Mouse (Mus musculus): Measurements from ENCODE around the gene Sptlc2.

DNA sequence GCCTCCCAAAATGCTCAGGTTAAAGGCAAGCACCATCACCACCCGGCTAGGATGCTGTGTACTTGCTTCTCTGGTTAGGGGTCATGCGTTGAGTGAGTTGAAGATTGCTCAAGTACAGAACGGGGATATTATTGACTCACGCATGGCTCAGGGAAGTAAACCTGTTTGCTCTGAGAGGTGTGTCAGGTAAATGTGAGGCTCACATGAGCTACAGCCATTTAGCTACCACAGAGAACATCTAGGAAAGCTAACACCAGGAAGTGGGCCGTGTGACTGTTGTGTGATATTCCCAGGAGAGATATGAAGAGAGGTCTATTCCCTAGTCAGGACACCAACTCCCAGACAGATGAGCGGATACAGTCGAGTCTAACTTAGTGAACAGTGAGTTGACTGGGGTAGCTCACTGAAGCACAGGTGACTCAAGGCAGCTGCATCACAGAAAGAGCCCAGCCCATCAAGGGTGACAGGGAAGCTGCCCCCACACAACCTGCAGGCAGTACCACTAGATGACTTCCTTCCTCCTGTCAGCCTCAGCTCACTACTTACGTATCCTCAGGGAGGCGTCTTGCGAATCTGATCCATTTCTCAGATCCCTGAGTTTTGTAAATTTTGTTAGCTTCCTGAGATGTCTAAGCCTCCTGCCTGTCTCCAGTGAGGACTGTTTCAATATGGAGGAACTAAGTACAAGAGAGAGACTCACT is 11.1 kb upstream of the Sptlc2 start:
- TF ChIP-seq CTCF (IDR thresholded peaks at IDR 0.05; ENCODE audit: low read depth) (no peak), EP300 (IDR thresholded peaks at IDR 0.05; ENCODE audit: low read depth) (no peak)
